Mouse (Mus musculus) MEL (cell line): ENCODE data around the gene Fem1b. TPM values are rescaled to one million over a fixed set of nuclear protein-coding genes. Genes with fewer than 3 reads are reported as not detected.

ENCODE experiments used
- DNase-seq: peaks from one replicate; pipeline ENCODE4 v3.0.0; 2011; ENCODE audit warnings: low read depth, low spot score
- H3K27ac ChIP-seq: 2 replicates; pipeline ENCODE4 v1.5.1; 2012; ENCODE audit warnings: low read depth, mild to moderate bottlenecking, control low read depth, low read length, moderate library complexity; ENCODE audit not compliant: control insufficient read depth
- H3K27me3 ChIP-seq, 2 experiments: fragments of 150-350 bp in 1 of 2; sonication (generic) in 1 of 2; 2 replicates each; pipeline ENCODE4 v1.6.1; 2012; ENCODE audit warnings: low read length in 2 of 2, mild to moderate bottlenecking in 2 of 2, improper control_type of control experiment in 1 of 2, moderate library complexity in 1 of 2; ENCODE audit not compliant: insufficient read depth in 2 of 2, control insufficient read depth in 1 of 2
- H3K36me3 ChIP-seq, 2 experiments: 2 replicates each; pipeline ENCODE4 v1.6.1; 2012 to 2014; ENCODE audit warnings: low read length in 2 of 2, improper control_type of control experiment in 1 of 2, inconsistent platforms in 1 of 2, mild to moderate bottlenecking in 1 of 2; ENCODE audit not compliant: insufficient read depth in 2 of 2, control insufficient read depth in 1 of 2
- H3K4me1 ChIP-seq, 2 experiments: fragments of 150-350 bp in 1 of 2; sonication (generic) in 1 of 2; 2 replicates each; pipeline ENCODE4 v1.6.1; 2012; ENCODE audit warnings: low read length in 2 of 2, improper control_type of control experiment in 1 of 2, mild to moderate bottlenecking in 1 of 2; ENCODE audit not compliant: insufficient read depth in 2 of 2, control insufficient read depth in 1 of 2
- H3K4me3 ChIP-seq, 2 experiments: fragments of 150-350 bp in 1 of 2; sonication (generic) in 1 of 2; 2 replicates each; pipeline ENCODE4 v1.5.1; 2012; ENCODE audit warnings: low read depth in 2 of 2, low read length in 2 of 2, mild to moderate bottlenecking in 2 of 2, moderate library complexity in 2 of 2, control low read depth in 1 of 2, improper control_type of control experiment in 1 of 2; ENCODE audit not compliant: control insufficient read depth in 1 of 2, insufficient read depth in 1 of 2
- H3K79me2 ChIP-seq: 2 replicates; pipeline ENCODE4 v1.6.1; 2012; ENCODE audit warnings: mild to moderate bottlenecking, low read length, moderate library complexity; ENCODE audit not compliant: control insufficient read depth, poor library complexity, insufficient read depth
- H3K9ac ChIP-seq: 2 replicates; pipeline ENCODE4 v1.6.1; 2012; ENCODE audit warnings: low read depth, mild to moderate bottlenecking, control low read depth, low read length, moderate library complexity; ENCODE audit not compliant: control insufficient read depth, poor library complexity, severe bottlenecking
- H3K9me3 ChIP-seq: fragments of 150-350 bp; sonication (generic); replicated peaks from 2 replicates; pipeline ENCODE4 v1.6.1; 2012; ENCODE audit warnings: mild to moderate bottlenecking, low read length, improper control_type of control experiment, moderate library complexity; ENCODE audit not compliant: insufficient read depth
- BHLHE40 ChIP-seq: IDR thresholded peaks from 2 replicates; pipeline ENCODE4 v1.6.1; 2012; ENCODE audit warnings: low read depth, mild to moderate bottlenecking, inconsistent platforms, low read length, improper control_type of control experiment, borderline replicate concordance
- CHD2 ChIP-seq: IDR thresholded peaks from 2 replicates; pipeline ENCODE4 v1.6.1; 2011; ENCODE audit warnings: low read length, improper control_type of control experiment
- CTCF ChIP-seq, 3 experiments: IDR thresholded peaks in 2 of 3; conservative IDR thresholded peaks in 1 of 3; 2 replicates each; pipeline ENCODE4 v1.5.1; 2011 to 2012; ENCODE audit warnings: low read length in 3 of 3, low read depth in 2 of 3, mild to moderate bottlenecking in 2 of 3, improper control_type of control experiment in 1 of 3, inconsistent platforms in 1 of 3, mixed read lengths in 1 of 3, moderate library complexity in 1 of 3; ENCODE audit not compliant: control insufficient read depth in 1 of 3, insufficient read depth in 1 of 3, poor library complexity in 1 of 3, severe bottlenecking in 1 of 3
- EP300 ChIP-seq, 2 experiments: IDR thresholded peaks; 2 replicates each; pipeline ENCODE4 v1.6.1; 2011; ENCODE audit warnings: improper control_type of control experiment in 2 of 2, low read length in 2 of 2, low read depth in 1 of 2, mild to moderate bottlenecking in 1 of 2
- ETS1 ChIP-seq: IDR thresholded peaks from 2 replicates; pipeline ENCODE4 v1.6.1; 2012; ENCODE audit warnings: low read depth, mild to moderate bottlenecking, inconsistent platforms, low read length, improper control_type of control experiment, moderate library complexity
- GATA1 ChIP-seq: IDR thresholded peaks from 2 replicates; pipeline ENCODE4 v1.6.1; 2011; ENCODE audit warnings: low read depth, low read length, improper control_type of control experiment
- JUND ChIP-seq: IDR thresholded peaks from 2 replicates; pipeline ENCODE4 v1.6.1; 2011; ENCODE audit warnings: low read depth, mild to moderate bottlenecking, improper control_type of control experiment, low read length
- MAX ChIP-seq: IDR thresholded peaks from 2 replicates; pipeline ENCODE4 v1.6.1; 2011; ENCODE audit warnings: low read length, improper control_type of control experiment
- MYB ChIP-seq: IDR thresholded peaks from 2 replicates; pipeline ENCODE4 v1.6.1; 2011; ENCODE audit warnings: mild to moderate bottlenecking, low read depth, low read length, improper control_type of control experiment
- NELFE ChIP-seq: IDR thresholded peaks from 2 replicates; pipeline ENCODE4 v1.6.1; 2011; ENCODE audit warnings: low read depth, low read length, improper control_type of control experiment
- NRF1 ChIP-seq: IDR thresholded peaks from 2 replicates; pipeline ENCODE4 v1.6.1; 2014; ENCODE audit warnings: low read depth, mild to moderate bottlenecking, inconsistent platforms, low read length, improper control_type of control experiment, moderate library complexity; ENCODE audit not compliant: poor library complexity, insufficient read depth, severe bottlenecking
- POLR2A ChIP-seq, 2 experiments: IDR thresholded peaks; 2 replicates each; pipeline ENCODE4 v1.6.1; 2011 to 2012; ENCODE audit warnings: low read length in 2 of 2, mild to moderate bottlenecking in 2 of 2, control low read depth in 1 of 2, improper control_type of control experiment in 1 of 2, low read depth in 1 of 2, moderate library complexity in 1 of 2; ENCODE audit not compliant: control insufficient read depth in 1 of 2, insufficient read depth in 1 of 2, poor library complexity in 1 of 2
- POLR2AphosphoS5 ChIP-seq: IDR thresholded peaks from 2 replicates; pipeline ENCODE4 v1.6.1; 2012; ENCODE audit warnings: low read depth, borderline replicate concordance, mild to moderate bottlenecking, inconsistent platforms, low read length, moderate library complexity, mixed read lengths
- RAD21 ChIP-seq: IDR thresholded peaks from 2 replicates; pipeline ENCODE4 v1.6.1; 2011; ENCODE audit warnings: mild to moderate bottlenecking, low read depth, low read length, improper control_type of control experiment
- SIN3A ChIP-seq: IDR thresholded peaks from 2 replicates; pipeline ENCODE4 v1.6.1; 2012; ENCODE audit warnings: low read length, improper control_type of control experiment, inconsistent platforms
- TAL1 ChIP-seq: IDR thresholded peaks from 2 replicates; pipeline ENCODE4 v1.6.1; 2012; ENCODE audit warnings: mild to moderate bottlenecking, inconsistent platforms, low read length, moderate library complexity, mixed read lengths
- TCF12 ChIP-seq: IDR thresholded peaks from 2 replicates; pipeline ENCODE4 v1.6.1; 2014; ENCODE audit warnings: low read depth, mild to moderate bottlenecking, inconsistent platforms, low read length, improper control_type of control experiment, moderate library complexity
- ZC3H11A ChIP-seq: IDR thresholded peaks from 2 replicates; pipeline ENCODE4 v1.6.1; 2012; ENCODE audit warnings: low read depth, mild to moderate bottlenecking, inconsistent platforms, low read length, improper control_type of control experiment
- ZNF384 ChIP-seq: IDR thresholded peaks from 2 replicates; pipeline ENCODE4 v1.6.1; 2012; ENCODE audit warnings: low read depth, mild to moderate bottlenecking, inconsistent platforms, low read length, improper control_type of control experiment
- polyA plus RNA-seq, 2 experiments: library from polyadenylated mRNA; stranded (reverse) in 1 of 2; unstranded in 1 of 2; fragments of >175 nt in 1 of 2; fragments of >200 nt in 1 of 2; gene quantifications; 2 replicates each; pipeline versions ENCODE4 v1.2.1 to v1.2.4; 2012; ENCODE audit warnings: low replicate concordance in 2 of 2, low read depth in 1 of 2; ENCODE audit not compliant: insufficient read length in 2 of 2, insufficient read depth in 1 of 2, missing spikeins in 1 of 2
- total RNA-seq: library from RNA; depleted of rRNA; stranded (reverse); fragments of 300-350 nt; gene quantifications from 2 replicates; pipeline ENCODE4 v1.2.3, GENCODE M21; 2012

The Fem1b gene
- total and polyA plus RNA-seq, 3 experiments = 38.2 to 99.4 (median 50.5) TPM

- Histone ChIP-seq H3K27ac (no peak overlapping the region), H3K27me3 (no peaks in the 10 kb centered on the region)
- TF ChIP-seq ZC3H11A (peak; percentile 27; the same call in 1 of the 2 replicates), MAX (no peak), CHD2 (no peak), ZNF384 (0 out of 2 replicates have a peak, but pooled peaks have one; percentile 13), CTCF (IDR thresholded peaks at IDR 0.05 in 2 of 3, conservative IDR thresholded peaks at IDR 0.05 in 1 of 3; ENCODE audit: control insufficient read depth in 1 of 3, insufficient read depth in 1 of 3, low read depth in 2 of 3, low read length in 3 of 3, poor library complexity in 1 of 3, severe bottlenecking in 1 of 3) (peak; percentile 27 to 58 (median 48); a peak in 5 of 6 replicates), POLR2A (IDR thresholded peaks at IDR 0.05; ENCODE audit: control insufficient read depth in 1 of 2, insufficient read depth in 1 of 2, low read depth in 1 of 2, low read length in 2 of 2, poor library complexity in 1 of 2) (no peak), JUND (no peak), BHLHE40 (no peak), RAD21 (peak; percentile 22), MYB (no peak)
- TF ChIP-seq, all 39 proteins: peak for 4
- Histone ChIP-seq H3K79me2 (no peaks in the 10 kb centered on the region), H3K9ac (no peak overlapping the region), H3K9me3 (no peaks in the 10 kb centered on the region), H3K4me1 (peaks cover 4 to 19% of the 10 kb centered on the region in 2 experiments; a peak in 3 of 4 replicates), H3K4me3 (no peak overlapping the region), H3K36me3 (peaks cover 0 to 10% of the 10 kb centered on the region in 2 experiments; a peak in 2 of 4 replicates)
- no peak for DNase-seq
Measured at GRCm38 (mm10) chr9:62784233-62784632, 27.5 kb downstream of the Fem1b start.

- Histone ChIP-seq H3K9ac (no peak overlapping the region), H3K9me3 (no peaks in the 10 kb centered on the region), H3K36me3 (peaks cover 0 to 10% of the 10 kb centered on the region in 2 experiments; a peak in 2 of 4 replicates), H3K27me3 (no peaks in the 10 kb centered on the region), H3K4me3 (no peak overlapping the region), H3K79me2 (no peaks in the 10 kb centered on the region), H3K27ac (peak overlapping the region; percentile 32; the same call in 1 of the 2 replicates), H3K4me1 (peaks cover 4 to 19% of the 10 kb centered on the region in 2 experiments; a peak in 3 of 4 replicates)
- TF ChIP-seq POLR2AphosphoS5 (no peak), NRF1 (peak; percentile 10; the same call in 1 of the 2 replicates), TCF12 (peak; percentile 85), GATA1 (peak; percentile 82), CTCF (IDR thresholded peaks at IDR 0.05 in 2 of 3, conservative IDR thresholded peaks at IDR 0.05 in 1 of 3; ENCODE audit: control insufficient read depth in 1 of 3, insufficient read depth in 1 of 3, low read depth in 2 of 3, low read length in 3 of 3, poor library complexity in 1 of 3, severe bottlenecking in 1 of 3) (peak; percentile 21 to 84 (median 54); a peak in 5 of 6 replicates), NELFE (no peak), EP300 (IDR thresholded peaks at IDR 0.05; ENCODE audit: low read depth in 1 of 2, low read length in 2 of 2) (peak; percentile 65 to 85), ETS1 (peak; percentile 70), SIN3A (peak; percentile 45; the same call in 1 of the 2 replicates), TAL1 (peak; percentile 84)
- DNase-seq = peak; percentile 87
Measured at GRCm38 (mm10) chr9:62782976-62783781, 28.6 kb downstream of the Fem1b start.
